Mouse (Mus musculus) embryonic facial prominence, embryonic 14.5 days (tissue): ENCODE results near the gene Ebf4. TPM values are rescaled to one million over a fixed set of nuclear protein-coding genes. Genes with fewer than 3 reads are reported as not detected.
A peak's percentile ranks its signal among the peaks of the same experiment; 100 is the strongest.

Experiments
- ATAC-seq: fragments of 200-750 bp; cut with Nextera tagmentation; 2 replicates; pipeline ENCODE4 v1.8.0; 2017; ENCODE audit warnings: low read depth, moderate number of reproducible peaks, moderate TSS enrichment
- DNase-seq: peaks from one replicate; pipeline ENCODE4 v3.0.0-alpha.2; 2015; ENCODE audit warnings: low spot score
- H3K27ac ChIP-seq: fragments of 300-500 bp; sonication (generic); replicated peaks from 2 replicates; pipeline ENCODE4 v1.5.1; 2014; ENCODE audit warnings: low read depth, mild to moderate bottlenecking, low read length, moderate library complexity
- H3K27me3 ChIP-seq: fragments of 300-500 bp; sonication (generic); replicated peaks from 2 replicates; pipeline ENCODE4 v1.6.1; 2014; ENCODE audit warnings: low read length; ENCODE audit not compliant: control insufficient read depth, insufficient read depth
- H3K36me3 ChIP-seq: fragments of 300-500 bp; sonication (generic); 2 replicates; pipeline ENCODE4 v1.6.1; 2014; ENCODE audit warnings: low read length, mixed read lengths; ENCODE audit not compliant: control insufficient read depth, insufficient read depth
- H3K4me1 ChIP-seq: fragments of 300-500 bp; sonication (generic); 2 replicates; pipeline ENCODE4 v1.6.1; 2014; ENCODE audit warnings: antibody characterized with exemption, low read length; ENCODE audit not compliant: control insufficient read depth, insufficient read depth
- H3K4me2 ChIP-seq: fragments of 300-500 bp; sonication (generic); 2 replicates; pipeline ENCODE4 v1.6.1; 2014; ENCODE audit warnings: low read depth, mild to moderate bottlenecking, low read length, moderate library complexity, mixed read lengths
- H3K4me3 ChIP-seq: fragments of 300-500 bp; sonication (generic); 2 replicates; pipeline ENCODE4 v1.5.1; 2014; ENCODE audit warnings: low read depth, mild to moderate bottlenecking, low read length
- H3K9ac ChIP-seq: fragments of 300-500 bp; sonication (generic); 2 replicates; pipeline ENCODE4 v1.6.1; 2014; ENCODE audit warnings: low read depth, mild to moderate bottlenecking, low read length, moderate library complexity, mixed read lengths
- H3K9me3 ChIP-seq: fragments of 300-500 bp; sonication (generic); 2 replicates; pipeline ENCODE4 v1.6.1; 2016; ENCODE audit warnings: low read length; ENCODE audit not compliant: control insufficient read depth
- WGBS: fragments of 180-500 bp; shearing (Covaris S2); extraction: QIAGEN DNeasy Blood & Tissue Kit; methylation state at CpG from one replicate; pipeline ENCODE4 v1.1.7; 2014; 5-methylcytosine and 5-hydroxymethylcytosine counted together
- polyA plus RNA-seq: library from polyadenylated mRNA; unstranded; fragments of >200 nt; fragmentation: Nextera tagmentation; extraction: Ambion mirVana; gene quantifications from 2 replicates; pipeline ENCODE4 v1.2.1, GENCODE M21; 2014

Ebf4 gene
- polyA plus RNA-seq, 1 experiment from 2014 or later: 4.2 TPM

DNA sequence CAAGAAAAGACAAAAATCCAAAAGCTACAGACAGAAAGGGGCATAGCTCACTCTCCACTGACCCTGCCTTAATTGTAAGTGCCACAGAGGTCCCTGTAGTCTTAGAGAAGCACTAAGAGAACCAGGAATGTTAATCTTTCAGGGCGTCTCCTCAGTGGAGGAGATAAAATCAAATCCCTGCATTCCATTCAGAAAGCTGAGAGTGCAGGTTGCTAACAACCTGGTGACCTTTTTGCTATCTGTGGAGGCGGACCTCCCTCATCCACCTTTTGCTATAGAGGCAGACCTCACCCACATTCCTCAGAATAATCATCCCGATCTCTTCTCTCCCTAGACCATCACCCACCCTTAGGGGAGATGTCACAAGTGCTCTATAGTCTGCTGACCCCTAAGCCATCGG is 5.9 kb upstream of the Ebf4 start:
- Histone ChIP-seq H3K27me3 (no peaks in the 10 kb centered on the region), H3K4me2 (no peak overlapping the region), H3K36me3 (no peaks in the 10 kb centered on the region), H3K9me3 (no peaks in the 10 kb centered on the region), H3K27ac (no peak overlapping the region), H3K9ac (no peak overlapping the region), H3K4me1 (peaks cover 13% of the 10 kb centered on the region), H3K4me3 (no peak overlapping the region)
- DNase-seq (no peak), ATAC-seq (no peak)
- WGBS: 57% methylated on average over 4 of the region's 4 CpGs

DNA sequence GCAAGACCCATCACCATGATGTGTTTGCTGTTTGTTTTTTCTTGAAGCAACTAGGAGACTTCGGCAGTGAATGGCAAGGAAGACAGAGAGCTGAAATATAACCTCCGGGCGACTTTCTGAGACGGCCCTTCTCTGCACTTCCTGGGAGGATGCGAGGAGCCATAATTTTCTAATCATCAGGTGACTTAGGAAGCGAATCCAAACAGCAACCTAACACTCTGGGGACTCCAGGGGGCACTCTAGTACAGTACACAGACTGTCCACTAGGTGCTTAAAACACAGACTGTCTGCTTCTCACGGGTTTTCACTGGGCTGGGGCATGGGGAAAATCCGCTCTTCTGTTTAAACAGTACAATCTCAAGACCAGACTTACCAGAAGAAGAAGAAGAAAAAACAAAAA is 3.5 kb upstream of the Ebf4 start:
- ATAC-seq (peak; percentile 58; the same call in 1 of the 2 replicates), DNase-seq (peak; percentile 87)
- 8% methylated on average over 8 of the region's 8 CpGs for WGBS
- H3K27me3 ChIP-seq: no peaks in the 10 kb centered on the region; the same call in 1 of the 2 replicates
- H3K4me1 ChIP-seq: peaks cover 12% of the 10 kb centered on the region
- H3K9me3 ChIP-seq: no peaks in the 10 kb centered on the region
- H3K4me2 ChIP-seq: 0 out of 2 replicates have a peak overlapping the region, but pooled peaks have one; percentile 16
- no peaks in the 10 kb centered on the region for H3K36me3 ChIP-seq
- H3K9ac ChIP-seq: no peak overlapping the region
- no peak overlapping the region for H3K27ac ChIP-seq
- no peak overlapping the region for H3K4me3 ChIP-seq

GRCm38 (mm10) chr2:130293009-130293408 is 2.0 kb upstream of the Ebf4 start:
- ATAC-seq (no peak), DNase-seq (no peak)
- Histone ChIP-seq H3K9me3 (no peaks in the 10 kb centered on the region), H3K36me3 (no peaks in the 10 kb centered on the region), H3K9ac (no peak overlapping the region), H3K27me3 (no peaks in the 10 kb centered on the region; the same call in 1 of the 2 replicates), H3K4me1 (peaks cover 14% of the 10 kb centered on the region), H3K4me2 (no peak overlapping the region), H3K4me3 (no peak overlapping the region), H3K27ac (no peak overlapping the region)
- 32% methylated on average over 3 of the region's 3 CpGs for WGBS

DNA sequence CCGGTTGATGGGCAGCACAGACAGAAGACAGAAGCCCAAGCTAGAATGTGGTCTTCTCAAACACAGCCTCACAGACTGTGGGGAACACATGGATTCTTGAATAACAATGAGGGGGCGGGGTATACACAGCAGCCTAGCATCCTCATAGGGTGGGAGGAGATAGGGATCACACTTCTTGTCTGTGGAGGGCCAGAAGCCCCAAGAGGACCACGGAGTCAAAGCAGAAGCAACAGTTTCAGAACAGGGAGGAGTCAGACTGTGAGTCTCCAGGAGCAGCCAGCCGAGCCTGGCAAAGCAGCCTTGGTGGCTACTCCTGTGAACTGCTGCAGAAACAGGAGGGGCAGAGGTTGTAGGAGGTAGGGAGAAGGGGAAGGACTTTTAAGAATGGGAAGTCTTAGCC is 1.5 kb upstream of the Ebf4 start:
- H3K27ac ChIP-seq: no peak overlapping the region
- H3K27me3 ChIP-seq: no peaks in the 10 kb centered on the region; the same call in 1 of the 2 replicates
- no peaks in the 10 kb centered on the region for H3K36me3 ChIP-seq
- no peaks in the 10 kb centered on the region for H3K9me3 ChIP-seq
- no peak overlapping the region for H3K9ac ChIP-seq
- H3K4me1 ChIP-seq: peaks cover 14% of the 10 kb centered on the region
- DNase-seq: peak; percentile 79
- ATAC-seq: peak; percentile 62
- whole genome bisulfite sequencing: 2% methylated on average over 4 of the region's 4 CpGs
- H3K4me3 ChIP-seq: 0 out of 2 replicates have a peak overlapping the region, but pooled peaks have one; percentile 0
- peak overlapping the region; percentile 78 for H3K4me2 ChIP-seq

DNA sequence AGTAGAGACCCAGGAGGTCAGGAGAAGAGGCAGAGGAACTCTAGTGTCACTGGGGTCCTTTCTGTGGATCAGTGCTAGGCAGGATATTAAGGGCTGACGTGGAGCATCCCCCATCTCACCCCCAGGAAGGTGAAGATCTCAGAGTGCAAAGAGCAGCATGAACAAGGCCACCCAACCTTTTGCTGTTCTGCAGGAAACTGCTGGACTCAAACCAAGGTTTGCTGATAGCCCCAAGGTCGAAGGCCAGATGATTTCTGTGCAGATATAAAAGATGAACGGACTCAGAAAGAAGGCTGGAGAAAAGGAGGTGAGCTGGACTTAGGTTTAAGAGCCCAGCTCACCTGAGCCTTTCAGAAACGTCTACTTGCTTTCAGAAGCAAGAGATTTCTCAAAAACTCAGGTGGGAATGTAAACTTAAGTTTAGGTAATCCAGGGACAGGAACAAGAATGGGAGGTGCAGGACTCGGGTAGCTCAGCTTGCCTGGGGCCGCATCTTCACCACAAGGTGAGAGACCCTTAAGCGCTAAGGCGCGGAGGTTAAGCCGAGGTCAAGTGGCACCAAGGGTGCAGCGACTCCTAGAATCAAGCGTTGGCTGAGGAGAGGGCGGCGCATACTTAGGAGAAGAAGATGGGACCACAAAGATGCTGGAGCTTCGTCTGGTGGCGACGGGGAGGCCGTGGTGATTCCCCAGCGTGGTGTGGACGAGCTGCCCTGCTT is 592 bp upstream of the Ebf4 start:
- Histone ChIP-seq H3K9ac (peak overlapping the region; percentile 81), H3K9me3 (no peaks in the 10 kb centered on the region), H3K27me3 (no peaks in the 10 kb centered on the region; the same call in 1 of the 2 replicates), H3K4me1 (peaks cover 14% of the 10 kb centered on the region), H3K4me3 (peak overlapping the region; percentile 74), H3K4me2 (peak overlapping the region; percentile 78), H3K27ac (peak overlapping the region; percentile 76), H3K36me3 (no peaks in the 10 kb centered on the region)
- DNase-seq (peak; percentile 17), ATAC-seq (no peak; the same call in 1 of the 2 replicates)
- WGBS: 13% methylated on average over 15 of the region's 20 CpGs

DNA sequence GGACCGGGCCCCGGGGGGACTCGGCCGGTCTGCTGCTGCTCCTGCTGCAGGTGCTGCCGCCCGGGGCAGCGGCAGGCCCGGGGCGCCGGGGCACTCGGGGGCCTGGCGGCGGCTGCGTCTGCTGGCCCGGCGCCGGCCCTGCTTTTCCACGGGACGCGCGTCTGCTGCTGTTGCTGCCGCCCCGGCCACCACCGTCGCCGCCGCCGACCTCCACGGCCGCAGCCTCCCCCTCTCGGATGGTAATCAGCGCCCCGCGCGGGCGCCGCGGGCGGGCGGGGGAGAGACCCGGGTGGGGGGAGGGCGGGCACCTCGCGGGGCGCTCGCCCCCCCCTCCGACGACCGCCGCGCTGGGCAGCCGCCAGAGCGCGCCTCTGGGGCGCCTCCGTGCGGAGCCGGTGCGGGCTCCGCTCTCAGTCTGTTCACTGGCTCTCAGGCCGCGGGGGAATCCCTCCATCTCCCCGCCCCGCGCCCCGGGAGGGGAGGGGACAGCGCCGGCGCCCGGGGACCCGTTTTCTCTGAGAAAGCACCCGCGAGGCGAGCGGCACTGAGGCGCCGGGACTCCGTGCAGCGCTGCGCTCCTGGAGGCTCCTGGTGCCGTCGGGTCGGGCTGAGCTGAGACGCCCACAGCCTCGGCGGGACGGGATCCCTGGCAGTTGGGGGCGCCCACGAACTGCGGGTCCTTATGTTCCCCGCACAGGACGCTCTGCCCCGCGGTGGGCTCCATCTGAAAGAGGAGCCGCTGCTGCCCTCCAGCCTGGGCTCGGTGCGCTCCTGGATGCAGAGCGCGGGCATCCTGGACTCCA is 563 bp downstream of the Ebf4 start:
- Histone ChIP-seq H3K4me3 (peak overlapping the region; percentile 74), H3K9me3 (no peaks in the 10 kb centered on the region), H3K27ac (peak overlapping the region; percentile 76), H3K9ac (peak overlapping the region; percentile 81), H3K4me2 (peak overlapping the region; percentile 78), H3K4me1 (peaks cover 14% of the 10 kb centered on the region), H3K36me3 (no peaks in the 10 kb centered on the region), H3K27me3 (no peaks in the 10 kb centered on the region; the same call in 1 of the 2 replicates)
- WGBS: 0% methylated on average over 6 of the region's 99 CpGs
- DNase-seq (peak; percentile 76), ATAC-seq (peak; percentile 65)

DNA sequence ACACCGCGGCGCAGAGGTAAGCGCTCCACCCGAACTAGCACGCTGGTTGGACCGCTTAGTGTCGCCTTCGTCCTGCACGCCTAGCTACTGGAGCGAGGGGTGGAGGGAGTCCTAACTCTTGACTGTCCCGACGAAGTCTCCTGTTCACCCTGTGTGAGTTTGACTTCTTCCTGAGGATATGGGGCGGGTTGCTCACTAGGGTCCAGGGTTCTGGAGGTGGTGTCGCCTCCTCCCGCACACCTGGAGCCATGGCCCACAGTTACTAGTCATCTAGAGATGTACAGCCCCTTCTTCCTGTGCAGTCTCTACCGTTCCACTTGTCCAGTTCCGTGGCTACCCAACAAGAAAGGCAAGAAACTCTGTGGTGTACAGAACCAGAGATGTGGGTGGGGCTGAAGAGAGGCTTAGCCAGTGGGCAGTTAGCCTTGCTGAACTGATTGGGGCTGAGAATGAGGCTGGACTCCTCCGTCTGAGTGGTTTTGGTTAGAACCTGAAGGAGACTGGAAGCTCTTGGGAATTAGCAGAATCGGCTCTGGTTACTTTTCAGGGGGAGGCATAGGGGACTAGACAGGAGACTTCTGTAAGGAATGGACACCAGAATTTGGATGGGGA is 1.3 kb downstream of the Ebf4 start:
- peaks cover 14% of the 10 kb centered on the region for H3K4me1 ChIP-seq
- 3% methylated on average over 20 of the region's 20 CpGs for WGBS
- H3K9me3 ChIP-seq: no peaks in the 10 kb centered on the region
- peak overlapping the region; percentile 78 for H3K4me2 ChIP-seq
- DNase-seq (peak; percentile 36), ATAC-seq (no peak; the same call in 1 of the 2 replicates)
- H3K36me3 ChIP-seq: no peaks in the 10 kb centered on the region
- H3K4me3 ChIP-seq: peak overlapping the region; percentile 74
- H3K9ac ChIP-seq: peak overlapping the region; percentile 81
- H3K27me3 ChIP-seq: no peaks in the 10 kb centered on the region; the same call in 1 of the 2 replicates
- no peak overlapping the region for H3K27ac ChIP-seq

GRCm38 (mm10) chr2:130297580-130297979 is 2.6 kb downstream of the Ebf4 start:
- WGBS: 74% methylated on average over 9 of the region's 9 CpGs

More at GRCm38 (mm10) chr2:130297580-130297979, 2.6 kb downstream of the Ebf4 start:
- Histone ChIP-seq H3K27me3 (no peaks in the 10 kb centered on the region; the same call in 1 of the 2 replicates), H3K4me1 (peaks cover 14% of the 10 kb centered on the region), H3K9me3 (no peaks in the 10 kb centered on the region), H3K4me2 (0 out of 2 replicates have a peak overlapping the region, but pooled peaks have one; percentile 78), H3K4me3 (no peak overlapping the region), H3K27ac (no peak overlapping the region), H3K9ac (no peak overlapping the region), H3K36me3 (no peaks in the 10 kb centered on the region)
- DNase-seq: no peak
- ATAC-seq: no peak
